Mouse (Mus musculus): Measurements from ENCODE around the gene Rspry1. TPM values are rescaled to one million over a fixed set of nuclear protein-coding genes. Genes with fewer than 3 reads are reported as not detected.
A peak's percentile ranks its signal among the peaks of the same experiment; 100 is the strongest.

Gene Rspry1
- total RNA-seq (2021), result 10 to 100 TPM; 24.8 to 30.0 TPM

DNA sequence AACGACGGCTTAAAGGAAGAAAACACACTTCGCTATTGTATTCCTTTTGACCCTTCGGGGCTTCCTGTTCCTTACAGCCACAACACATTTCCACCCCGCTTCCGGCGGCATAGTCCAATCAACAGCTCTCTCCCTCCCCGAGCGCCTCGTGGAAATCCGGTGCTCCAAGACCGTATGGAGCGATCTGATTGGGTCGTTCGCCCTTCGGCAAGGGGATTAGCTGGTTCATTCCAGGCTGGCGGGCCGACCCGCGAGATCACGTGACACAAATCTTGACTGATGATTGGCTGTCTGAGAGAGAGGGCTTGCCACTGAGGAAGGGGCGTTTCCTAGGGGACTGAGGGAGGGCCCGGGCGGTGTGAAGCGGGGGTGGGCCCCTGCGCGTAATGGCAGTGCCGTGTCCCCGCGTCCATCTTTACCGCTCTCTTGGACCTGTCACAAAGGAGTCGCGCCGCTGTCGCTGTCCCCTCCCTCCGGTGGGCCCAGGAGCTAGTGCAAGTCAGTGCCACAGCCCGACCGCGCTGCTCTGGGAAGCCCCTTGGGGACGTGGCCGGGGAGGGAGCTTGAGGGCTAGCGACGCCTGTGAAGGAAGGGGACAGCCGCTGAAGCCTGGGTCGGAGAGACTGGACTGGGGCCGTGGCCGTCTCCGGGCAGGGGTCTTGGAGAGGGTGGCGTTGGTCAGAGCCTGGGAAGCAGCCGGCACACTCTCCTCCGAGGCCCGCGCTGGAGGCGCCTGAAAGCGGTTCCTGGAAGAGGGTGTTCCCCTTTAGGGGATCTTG lies at the start of gene Rspry1, which contains the start of gene Fam192a:
Gene Rspry1 (plus strand): TSS at position 331 of the 779 bp plus-strand sequence.
Gene Fam192a (minus strand): TSS at position 391 of the 779 bp plus-strand sequence.
- peak; percentile 100 for DNase-seq (ENCODE audit: low spot score in 2 of 2)
- intact Hi-C loops (cut with DNase I), result loop anchor here (2.0 to 10.0 kb wide), 2 partner anchors 101 to 213 kb away; partner anchors contain the start of gene Ccl17

DNA sequence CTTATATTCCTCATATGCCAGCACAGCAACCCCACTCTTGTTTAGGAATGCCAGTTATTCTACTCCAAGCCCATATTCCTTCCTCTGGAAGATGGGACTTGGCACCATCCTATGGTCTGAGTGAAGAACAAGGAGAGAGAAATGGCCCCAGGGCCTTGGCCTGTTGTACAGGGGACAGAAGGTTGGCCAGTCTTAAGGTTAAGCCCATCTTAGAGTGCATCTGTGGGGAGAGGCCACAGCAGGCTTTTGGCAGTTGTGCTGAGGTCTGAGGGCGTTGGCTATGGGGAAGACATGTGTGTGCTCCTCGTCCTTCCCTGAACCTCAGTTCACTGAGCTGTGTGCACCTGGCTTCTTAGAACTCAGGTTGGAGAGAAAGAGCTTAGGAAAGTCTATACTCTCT lies 49.0 kb upstream of the Rspry1 start:
- intact Hi-C loops (cut with DNase I), result no loop called here
- no peak for DNase-seq (ENCODE audit: low spot score in 2 of 2)

DNA sequence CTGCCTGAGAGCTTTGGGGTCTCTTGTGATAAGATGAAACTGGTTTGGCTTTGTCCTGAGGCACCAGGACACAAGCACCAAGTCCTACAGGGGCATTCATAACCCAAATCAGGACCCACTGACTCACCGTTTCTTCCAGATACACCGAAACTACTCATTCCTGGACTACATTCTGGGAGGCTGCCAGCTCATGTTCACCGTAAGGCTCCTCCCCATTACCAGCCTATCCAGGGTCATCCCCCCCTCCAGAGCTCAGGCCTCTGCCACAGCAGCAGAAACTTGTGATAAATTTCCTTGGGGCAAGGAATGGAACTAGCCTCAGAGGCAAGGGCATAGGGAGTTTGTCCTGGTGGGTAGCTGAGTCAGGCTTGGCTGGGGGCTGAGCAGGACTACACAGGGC lies 44.5 kb upstream of the Rspry1 start:
- no peak for DNase-seq (ENCODE audit: low spot score in 2 of 2)
- intact Hi-C loops (cut with DNase I), result no loop called here

DNA sequence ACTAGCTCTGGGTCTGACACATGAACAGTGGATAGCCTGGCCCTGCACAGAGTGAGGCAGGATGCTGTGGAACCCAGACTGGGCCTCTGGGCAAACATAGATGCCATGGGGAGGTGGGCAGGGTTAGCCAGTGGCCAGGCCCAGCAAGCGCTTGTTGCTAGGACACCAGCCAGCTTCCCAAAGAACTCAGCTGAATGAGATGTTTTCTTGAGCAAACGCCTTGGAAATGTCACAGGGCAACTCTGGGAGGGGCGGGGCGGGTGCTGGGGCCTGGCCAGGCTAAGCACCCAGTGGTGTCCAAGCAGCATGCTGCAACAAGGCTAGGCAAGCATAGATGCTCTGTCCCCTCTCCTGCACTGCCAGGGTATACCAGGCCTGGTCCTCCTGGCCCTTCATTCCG lies 40.5 kb upstream of the Rspry1 start:
- intact Hi-C loops (cut with DNase I), result no loop called here
- DNase-seq (ENCODE audit: low spot score in 2 of 2), result no peak

DNA sequence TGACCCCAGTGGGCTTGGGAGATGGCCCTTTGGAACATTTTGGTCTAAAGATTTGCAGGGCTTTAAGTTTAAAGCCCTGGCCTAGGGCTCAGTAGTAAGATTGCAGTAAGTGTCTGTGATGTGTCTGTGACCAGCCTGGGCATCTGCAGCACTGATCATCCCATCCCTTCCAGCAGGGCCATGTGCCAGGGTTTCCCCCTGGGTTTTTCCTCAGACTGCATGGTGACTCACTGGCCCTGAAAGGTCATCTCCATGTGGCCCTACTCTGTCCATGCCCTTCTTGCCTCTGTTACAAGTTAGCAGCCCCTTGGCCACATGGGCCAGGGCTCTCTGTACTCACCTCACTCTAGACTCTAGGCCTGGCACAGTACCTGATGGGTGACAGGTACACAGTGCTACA lies 37.3 kb upstream of the Rspry1 start:
- intact Hi-C loops (cut with DNase I), result no loop called here
- DNase-seq (ENCODE audit: low spot score in 2 of 2), result no peak

DNA sequence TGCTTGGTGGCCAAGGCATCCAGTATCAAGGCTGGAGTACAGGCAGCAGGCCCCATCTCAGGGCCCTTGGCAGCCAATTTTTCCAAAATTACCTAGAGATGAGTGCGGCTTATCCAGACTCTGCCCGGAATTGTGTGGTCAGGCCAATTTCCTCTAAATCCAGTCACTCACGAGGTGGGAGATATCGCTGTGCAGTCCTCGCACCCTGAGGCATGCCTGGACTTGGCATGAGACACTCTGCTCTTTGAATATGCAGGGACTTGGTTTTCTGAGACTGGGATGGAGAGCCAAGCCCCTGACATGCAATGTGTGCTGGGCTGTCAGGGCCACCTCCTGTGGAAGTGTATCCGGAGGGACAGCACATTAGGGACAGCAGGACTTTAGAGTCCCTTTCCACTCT lies 35.7 kb upstream of the Rspry1 start:
- intact Hi-C loops (cut with DNase I), result no loop called here
- no peak for DNase-seq (ENCODE audit: low spot score in 2 of 2)

DNA sequence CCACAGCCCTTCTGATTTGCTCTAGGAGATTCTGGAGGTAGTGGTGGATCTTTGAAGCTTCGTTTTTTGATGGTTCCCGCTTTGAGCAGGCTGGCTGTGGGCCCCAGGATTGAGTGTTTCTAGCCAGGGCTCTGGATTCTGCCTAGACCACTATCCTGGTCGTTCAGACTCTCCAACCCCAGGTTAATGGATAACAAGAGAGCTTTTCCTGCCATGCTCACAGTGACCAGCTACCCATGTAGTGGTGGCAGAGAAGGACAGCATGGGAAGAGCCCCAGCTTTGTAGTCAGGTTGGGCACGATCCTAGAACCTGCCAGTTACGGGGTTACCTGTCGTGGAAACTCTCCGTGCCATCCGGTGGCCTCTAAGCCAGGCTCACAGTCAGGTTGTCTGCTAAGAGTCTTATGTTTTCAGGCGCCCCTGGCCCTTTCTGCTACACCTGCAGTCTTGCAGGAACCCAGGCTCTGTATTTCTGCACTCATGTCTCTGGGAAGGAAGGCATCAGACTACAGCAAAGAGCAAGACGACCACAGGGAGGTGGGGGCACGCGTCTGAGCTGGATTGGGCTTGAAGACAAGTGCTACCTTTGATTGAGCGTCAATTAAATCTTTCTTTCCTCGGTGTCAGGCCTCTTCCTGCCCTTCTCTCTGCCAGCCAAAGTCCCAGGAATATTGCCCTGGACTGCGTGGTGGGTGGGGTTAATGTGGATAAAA lies 35.1 kb upstream of the Rspry1 start:
- DNase-seq (ENCODE audit: low spot score in 2 of 2), result no peak
- intact Hi-C loops (cut with DNase I), result no loop called here

DNA sequence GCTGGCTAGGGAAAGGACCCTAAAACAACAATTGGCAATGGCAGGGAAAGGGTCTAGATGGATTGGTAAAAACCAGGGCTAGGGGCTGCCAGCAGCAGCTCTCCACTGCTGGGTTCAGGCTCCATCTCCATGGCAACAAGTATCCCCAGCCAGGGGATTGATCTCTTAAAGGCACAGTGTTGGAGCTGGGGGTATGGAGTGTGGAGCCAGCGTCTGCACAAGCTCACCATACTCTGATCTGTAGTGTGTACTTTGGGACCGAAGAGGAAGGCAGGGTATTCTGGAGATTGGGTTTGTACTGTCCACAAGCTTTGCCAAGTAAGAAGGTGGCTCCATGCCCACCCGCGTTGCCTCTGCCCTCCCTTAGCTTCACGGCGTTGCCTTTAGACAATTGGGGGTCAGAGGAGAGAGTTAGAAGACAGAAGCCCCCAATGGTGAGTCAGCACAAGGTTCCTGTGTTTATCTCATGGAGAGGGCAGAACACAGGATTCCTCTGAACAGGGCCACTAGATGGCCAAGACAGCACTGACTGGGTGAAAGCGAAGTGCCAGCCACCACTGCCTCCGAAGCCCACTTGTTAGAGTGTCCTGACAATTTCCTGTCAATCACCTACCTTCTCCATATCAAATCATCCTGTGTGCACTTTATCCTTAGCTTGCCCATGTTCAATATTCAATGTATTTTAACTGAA lies 34.4 kb upstream of the Rspry1 start:
- no peak for DNase-seq (ENCODE audit: low spot score in 2 of 2)
- intact Hi-C loops (cut with DNase I), result no loop called here

DNA sequence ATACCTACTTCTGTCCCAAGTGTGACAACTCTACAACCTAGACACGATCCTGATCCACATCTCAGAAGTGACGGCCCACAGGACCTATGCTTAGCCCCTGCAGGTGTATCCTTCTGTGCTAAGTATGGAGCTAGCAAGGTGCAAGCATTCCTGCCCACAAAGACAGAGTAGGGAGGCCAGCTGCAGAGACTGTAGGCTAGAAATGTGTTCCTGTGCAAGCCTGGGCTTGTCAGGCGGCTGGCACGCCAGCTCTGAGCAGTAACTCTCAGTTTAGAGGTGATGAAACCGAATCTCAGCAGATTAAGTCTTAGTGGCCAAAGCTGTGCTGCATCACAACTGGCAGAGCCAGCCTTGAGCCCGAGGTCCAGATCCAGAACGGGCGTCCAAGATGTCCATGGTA lies 33.6 kb upstream of the Rspry1 start:
- intact Hi-C loops (cut with DNase I), result no loop called here
- DNase-seq (ENCODE audit: low spot score in 2 of 2), result no peak

DNA sequence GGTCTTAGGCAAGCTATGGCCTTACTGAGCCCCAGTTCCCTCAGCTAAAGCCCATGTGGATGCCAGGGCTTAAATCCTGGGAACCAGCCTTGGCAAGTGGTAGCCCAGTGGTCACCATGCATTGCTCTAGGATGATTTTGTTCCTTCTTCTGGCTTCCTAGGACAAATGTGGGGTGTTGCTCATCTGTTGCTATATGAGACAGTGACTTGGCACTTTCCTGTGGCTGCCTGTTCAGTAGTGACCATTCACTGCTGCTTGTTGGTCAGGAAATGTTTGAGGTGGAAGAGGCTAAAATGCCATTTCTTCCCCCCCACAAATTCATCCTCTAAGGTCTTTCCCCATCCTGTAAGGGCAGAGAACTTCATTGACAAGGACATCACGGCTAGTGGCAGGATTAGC lies 32.3 kb upstream of the Rspry1 start:
- intact Hi-C loops (cut with DNase I), result no loop called here
- DNase-seq (ENCODE audit: low spot score in 2 of 2), result no peak

DNA sequence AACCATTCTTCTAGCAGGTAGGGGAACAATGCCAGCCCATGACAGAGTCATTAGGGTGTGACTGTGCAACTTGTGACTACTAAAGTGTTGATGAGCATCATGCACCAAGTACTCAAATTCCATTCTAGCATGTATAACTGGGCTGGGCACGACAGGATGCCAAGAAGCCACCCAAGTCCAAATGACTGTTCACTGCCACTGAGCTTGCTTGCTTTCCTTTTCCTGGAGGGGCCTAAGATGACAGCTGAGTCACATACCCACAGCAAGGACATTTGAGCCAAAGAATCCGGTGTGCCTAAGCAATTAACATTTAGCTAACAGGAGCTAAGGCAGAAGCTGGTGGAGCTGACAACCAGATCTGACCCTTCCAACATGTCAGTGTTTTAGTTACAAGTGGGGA lies 29.8 kb upstream of the Rspry1 start:
- DNase-seq (ENCODE audit: low spot score in 2 of 2), result no peak
- intact Hi-C loops (cut with DNase I), result no loop called here

DNA sequence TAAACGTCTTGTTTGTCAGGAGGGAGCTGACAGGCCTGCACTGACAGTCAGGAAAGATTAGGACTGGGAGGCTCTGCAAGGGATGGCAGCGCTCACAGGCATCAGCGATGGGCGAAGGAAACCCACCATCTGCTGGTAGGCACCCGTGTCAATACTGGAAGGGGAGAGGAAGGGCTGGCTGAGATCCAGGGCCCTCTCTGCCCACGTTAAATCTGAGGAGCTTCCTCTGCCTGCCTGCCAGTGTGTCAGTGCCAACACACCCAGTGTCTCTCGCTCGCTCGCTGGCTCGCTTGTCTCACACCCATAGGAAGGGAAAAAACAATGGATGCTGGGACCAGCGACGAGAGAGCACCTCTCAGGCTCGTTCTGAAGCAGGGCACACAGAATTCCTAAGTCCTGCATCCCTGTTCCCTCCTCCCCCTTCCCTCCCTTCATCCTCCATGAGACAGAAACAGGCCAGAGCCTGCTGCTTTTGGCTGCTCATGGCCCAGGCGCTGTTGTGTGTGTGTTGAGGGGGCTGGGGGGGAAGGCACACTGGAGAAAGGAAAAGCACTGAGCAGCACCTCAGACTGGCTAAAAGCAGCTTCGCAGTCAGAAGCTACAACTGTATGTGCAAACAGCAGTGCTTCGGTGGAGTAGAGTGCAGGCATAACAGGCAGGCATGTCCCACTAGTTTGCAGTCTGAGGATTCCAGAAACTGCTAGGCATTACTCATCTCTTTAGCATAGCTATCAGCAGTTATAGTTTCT lies 27.4 kb upstream of the Rspry1 start:
- peak; percentile 69 to 75 for DNase-seq (ENCODE audit: low spot score in 2 of 2)
- intact Hi-C loops (cut with DNase I), result loop anchor here (2.0 kb wide), 1 partner anchor 42 kb away; the partner anchor contains the start of gene Cpne2

DNA sequence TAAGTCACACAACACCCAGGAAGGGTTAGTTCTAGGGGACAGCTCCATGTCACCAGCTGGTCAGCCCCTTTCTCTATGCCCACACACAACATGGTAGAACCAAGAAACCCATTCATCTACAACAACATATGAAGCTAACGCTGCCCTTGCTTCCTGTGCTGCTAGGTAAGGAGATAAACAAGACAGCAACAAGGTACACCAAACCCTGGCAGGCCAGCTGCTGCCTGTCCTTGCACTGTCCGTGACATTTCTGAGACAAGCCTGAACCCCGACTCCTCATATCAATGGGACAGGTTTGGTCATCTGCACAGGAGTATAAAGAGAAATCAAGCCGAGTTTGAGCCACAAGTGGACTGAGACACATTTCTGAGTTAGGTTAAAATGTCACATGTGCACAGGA lies 26.6 kb upstream of the Rspry1 start:
- intact Hi-C loops (cut with DNase I), result loop anchor here (2.0 kb wide), 1 partner anchor 42 kb away; the partner anchor contains the start of gene Cpne2
- DNase-seq (ENCODE audit: low spot score in 2 of 2), result no peak

DNA sequence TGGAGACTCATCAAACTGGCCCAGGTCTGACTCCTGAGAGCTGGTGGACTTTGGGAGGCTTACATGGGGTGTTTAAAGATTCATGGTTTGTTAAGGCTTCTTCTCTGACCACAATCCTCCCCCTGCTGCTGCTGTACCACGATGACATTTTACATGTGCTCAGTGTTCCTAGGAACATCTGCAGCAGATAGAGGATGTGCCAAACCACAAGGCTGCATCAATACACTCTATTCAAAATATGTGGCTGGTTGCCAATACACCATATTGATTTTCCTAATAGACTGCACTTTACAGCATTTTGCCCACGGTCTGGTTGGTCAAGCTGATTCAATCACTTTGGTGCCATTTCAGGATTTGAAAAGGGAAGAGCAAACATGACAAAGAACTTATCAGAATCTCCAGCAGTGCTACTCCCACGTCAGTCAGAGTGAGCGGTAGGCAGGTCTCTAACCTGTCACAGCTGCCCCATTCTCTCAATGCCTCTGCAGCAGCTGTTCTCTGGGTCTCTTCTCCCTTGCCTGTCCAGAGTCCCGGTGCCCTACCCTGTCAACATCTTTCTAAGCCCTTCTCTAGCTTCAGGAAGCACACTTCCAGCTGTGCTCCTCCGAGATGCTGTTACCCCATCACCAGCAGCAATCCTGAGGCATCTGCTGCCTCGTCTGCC lies 19.8 kb upstream of the Rspry1 start:
- DNase-seq (ENCODE audit: low spot score in 2 of 2), result no peak
- intact Hi-C loops (cut with DNase I), result loop anchor here (10.0 kb wide), 1 partner anchor 247 kb away; no protein-coding TSS in a partner anchor

DNA sequence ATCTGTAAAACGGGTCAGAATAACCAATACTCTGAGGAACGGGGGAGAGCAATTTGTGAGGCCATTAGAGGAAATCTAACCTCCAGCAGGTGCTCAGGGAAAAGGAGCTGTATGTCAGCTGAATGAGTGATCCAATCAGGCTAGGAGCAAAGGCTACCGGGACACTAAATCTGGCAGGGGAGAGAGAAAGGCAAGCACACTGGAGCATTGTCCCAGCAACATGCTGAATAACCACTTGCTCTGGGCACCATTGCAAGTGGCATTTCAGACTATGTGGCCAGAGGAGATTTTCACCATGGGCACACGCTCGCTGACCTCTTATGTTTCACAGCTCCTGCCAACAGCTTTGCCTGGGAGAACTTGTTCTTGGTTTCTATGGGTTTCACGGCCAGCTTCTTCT lies 19.2 kb upstream of the Rspry1 start:
- intact Hi-C loops (cut with DNase I), result loop anchor here (10.0 kb wide), 1 partner anchor 248 kb away; no protein-coding TSS in a partner anchor
- no peak for DNase-seq (ENCODE audit: low spot score in 2 of 2)

DNA sequence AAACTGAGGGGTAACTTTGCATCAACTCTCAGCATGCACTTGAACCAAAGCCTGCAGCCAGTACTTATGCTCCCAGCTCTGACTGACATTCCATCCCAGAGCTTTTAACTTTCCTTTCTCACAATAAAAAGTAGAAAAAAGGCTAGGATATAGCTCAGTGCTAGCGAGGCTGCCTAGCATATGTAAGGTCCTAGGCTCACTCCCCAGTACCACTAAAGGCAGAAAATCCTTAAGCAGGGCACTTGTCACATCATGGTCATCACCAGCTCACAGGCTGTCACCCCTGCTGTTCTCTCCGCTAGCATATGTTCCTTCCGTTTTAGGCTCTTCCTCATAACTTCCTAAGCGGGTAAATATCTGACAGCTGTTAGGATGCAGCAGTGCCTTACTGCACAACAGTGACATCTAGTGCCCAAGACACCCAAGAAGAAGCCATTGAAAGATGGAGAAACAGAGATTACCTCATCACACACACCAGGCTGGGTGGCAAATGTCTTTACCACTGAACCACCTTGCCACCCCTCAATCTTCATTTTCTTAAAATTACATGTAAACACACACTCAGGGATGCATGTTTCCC lies 17.4 kb upstream of the Rspry1 start:
- peak; percentile 28 to 40 for DNase-seq (ENCODE audit: low spot score in 2 of 2)
- intact Hi-C loops (cut with DNase I), result loop anchor here (1.0 to 10.0 kb wide), 3 partner anchors 55 to 250 kb away; no protein-coding TSS in a partner anchor

DNA sequence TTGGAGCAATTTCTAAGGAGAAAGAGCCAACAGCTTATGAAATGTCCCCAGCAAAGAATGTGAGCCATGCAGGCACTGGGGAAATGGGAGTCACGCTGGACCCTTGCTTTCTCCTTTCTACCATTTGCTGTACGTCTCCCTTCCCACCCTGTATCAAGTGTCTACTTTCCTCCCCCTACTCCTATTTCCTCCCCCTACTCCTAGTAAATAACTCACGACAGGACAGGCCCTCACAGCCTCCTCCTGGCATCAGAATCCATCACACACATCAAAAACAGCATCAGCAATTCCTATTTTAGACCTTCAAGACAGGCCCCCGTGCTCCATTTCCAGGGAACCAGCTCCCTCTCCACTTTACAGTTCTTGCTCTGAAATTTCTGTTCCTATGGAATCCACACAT lies 10.0 kb upstream of the Rspry1 start:
- intact Hi-C loops (cut with DNase I), result no loop called here
- no peak for DNase-seq (ENCODE audit: low spot score in 2 of 2)

DNA sequence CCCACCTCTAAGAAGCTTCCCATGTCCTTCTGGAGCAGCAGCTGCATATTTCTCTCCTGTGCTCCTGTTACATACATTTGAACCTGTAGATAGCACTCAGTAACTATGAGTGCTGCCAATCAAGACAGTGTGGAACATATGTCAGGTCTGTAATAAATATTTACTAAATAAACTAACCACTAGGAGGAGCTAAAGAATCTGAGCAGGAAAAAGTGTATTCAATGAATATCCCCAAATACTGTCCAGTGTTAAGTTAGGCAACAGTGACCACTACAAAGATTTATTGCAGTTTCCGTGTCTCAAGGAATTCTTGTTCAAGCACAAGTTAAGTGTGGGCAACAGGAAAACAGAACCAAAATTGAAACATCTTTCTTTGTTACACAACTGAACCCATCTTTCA lies 7.5 kb upstream of the Rspry1 start:
- intact Hi-C loops (cut with DNase I), result no loop called here
- no peak for DNase-seq (ENCODE audit: low spot score in 2 of 2)

DNA sequence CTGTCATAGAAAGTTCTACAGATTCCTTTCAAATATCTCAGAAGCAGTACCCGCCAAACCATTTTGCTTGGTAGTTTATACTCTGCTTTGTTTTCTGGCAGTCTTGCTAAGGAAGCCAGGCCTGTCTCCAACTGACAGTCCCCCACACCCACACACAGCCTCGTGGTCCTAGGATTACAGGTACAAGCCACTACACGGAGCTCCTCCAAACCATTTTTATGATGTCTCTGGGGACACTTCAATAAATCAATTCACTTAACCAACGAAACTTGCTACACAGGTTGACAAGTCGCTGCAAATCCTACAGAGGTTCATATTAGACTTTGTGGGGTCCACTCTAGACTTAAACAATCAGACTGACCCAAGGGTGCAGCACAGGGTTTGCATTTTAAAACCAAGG lies 1.3 kb upstream of the Rspry1 start:
- no peak for DNase-seq (ENCODE audit: low spot score in 2 of 2)
- intact Hi-C loops (cut with DNase I), result loop anchor here (10.0 kb wide), 1 partner anchor 214 kb away; the partner anchor contains the start of gene Ccl17
